Mouse (Mus musculus) neural tube, embryonic 10.5 days (tissue): ENCODE data around the gene Cnnm3.

Source experiments
- DNase-seq: peaks from one replicate; pipeline ENCODE4 v3.0.0-alpha.2; 2017; ENCODE audit warnings: low spot score; ENCODE audit errors: extremely low spot score

The Cnnm3 gene

GRCm38 (mm10) chr1:36555798-36556395 lies 44.2 kb downstream of the Cnnm3 start:
- no peak for DNase-seq

- peak; percentile 97 for DNase-seq
Measured at GRCm38 (mm10) chr1:36556553-36557456, 45.1 kb downstream of the Cnnm3 start.

GRCm38 (mm10) chr1:36557457-36558011 lies 45.9 kb downstream of the Cnnm3 start:
- DNase-seq: peak; percentile 88

GRCm38 (mm10) chr1:36558031-36558993 lies 46.6 kb downstream of the Cnnm3 start, which contains the start of gene Sema4c:
TSS of gene Sema4c (minus strand) at chr1:36558349.
- peak; percentile 84 for DNase-seq

GRCm38 (mm10) chr1:36559256-36559655 lies 47.6 kb downstream of the Cnnm3 start:
- DNase-seq: no peak

- DNase-seq: no peak
Measured at GRCm38 (mm10) chr1:36559888-36560287, 48.2 kb downstream of the Cnnm3 start.

- no peak for DNase-seq
Measured at GRCm38 (mm10) chr1:36560903-36561302, 49.2 kb downstream of the Cnnm3 start.

- DNase-seq: no peak
Measured at GRCm38 (mm10) chr1:36562388-36562787, 50.7 kb downstream of the Cnnm3 start.

- no peak for DNase-seq
Measured at GRCm38 (mm10) chr1:36563197-36563596, 51.5 kb downstream of the Cnnm3 start.

GRCm38 (mm10) chr1:36563632-36564031 lies 52.0 kb downstream of the Cnnm3 start:
- no peak for DNase-seq

GRCm38 (mm10) chr1:36564101-36564500 lies 52.4 kb downstream of the Cnnm3 start:
- no peak for DNase-seq

GRCm38 (mm10) chr1:36566425-36566824 lies 54.8 kb downstream of the Cnnm3 start:
- no peak for DNase-seq

- DNase-seq: no peak
Measured at GRCm38 (mm10) chr1:36567818-36568603, 56.3 kb downstream of the Cnnm3 start.

- DNase-seq: no peak
Measured at GRCm38 (mm10) chr1:36568776-36569175, 57.1 kb downstream of the Cnnm3 start.

GRCm38 (mm10) chr1:36569694-36570276 lies 58.1 kb downstream of the Cnnm3 start:
- DNase-seq: no peak

- no peak for DNase-seq
Measured at GRCm38 (mm10) chr1:36570320-36570719, 58.7 kb downstream of the Cnnm3 start.

- DNase-seq: no peak
Measured at GRCm38 (mm10) chr1:36571627-36572026, 60.0 kb downstream of the Cnnm3 start.

- no peak for DNase-seq
Measured at GRCm38 (mm10) chr1:36572140-36572700, 60.6 kb downstream of the Cnnm3 start.

- DNase-seq: no peak
Measured at GRCm38 (mm10) chr1:36572709-36573108, 61.0 kb downstream of the Cnnm3 start.

- no peak for DNase-seq
Measured at GRCm38 (mm10) chr1:36573524-36573923, 61.9 kb downstream of the Cnnm3 start.
